Mouse (Mus musculus): ENCODE data around the gene Fam98a. TPM values are rescaled to one million over a fixed set of nuclear protein-coding genes. Genes with fewer than 3 reads are reported as not detected.

Gene Fam98a
- 10 to 100 TPM; 10.5 to 13.6 (median 12.5) TPM for polyA plus RNA-seq (2017; shearing (Covaris generic))

DNA sequence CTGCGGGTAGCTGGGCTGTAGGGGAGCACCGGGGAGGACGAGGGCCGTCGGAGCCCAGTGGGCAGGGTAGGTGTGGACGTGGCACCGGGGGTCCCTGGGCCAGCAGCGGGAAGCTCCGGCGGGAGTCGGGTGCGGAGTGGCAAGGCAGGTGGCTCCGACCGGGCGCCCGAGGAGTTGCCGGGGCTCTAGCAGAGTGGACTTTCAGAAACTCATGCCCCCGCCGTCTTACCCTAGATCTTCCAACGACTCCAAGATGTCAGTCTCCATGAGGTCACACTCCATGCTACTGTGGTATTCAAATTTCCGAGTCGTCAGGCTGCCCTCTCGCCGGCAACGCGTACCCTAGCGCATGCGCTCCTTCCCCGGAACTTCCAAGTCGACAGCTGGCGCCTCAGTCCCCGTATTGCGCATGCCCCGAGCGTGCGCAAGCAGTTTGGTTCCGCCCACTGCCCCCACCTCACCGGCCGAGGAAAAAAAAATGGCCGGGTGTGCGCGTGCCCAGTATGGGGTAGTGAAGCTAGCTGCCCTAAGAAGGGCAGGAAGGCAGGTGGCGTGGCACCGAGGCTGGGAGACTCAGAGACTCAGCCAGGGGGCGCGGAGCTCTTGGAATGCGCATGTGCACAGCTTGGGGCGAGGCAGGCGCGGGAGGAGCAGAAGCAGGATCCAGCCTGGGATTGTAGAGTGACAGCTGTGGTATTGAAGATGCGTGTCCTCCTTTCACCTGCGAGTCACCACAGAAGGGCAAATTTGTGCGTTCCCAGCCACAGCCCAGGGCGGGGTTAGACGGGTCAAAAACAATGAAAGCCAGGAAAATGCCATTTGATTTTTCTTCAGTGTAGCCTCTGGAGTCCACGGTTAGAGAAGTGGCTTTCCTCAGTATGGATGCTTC is at the start of gene Fam98a:
Fam98a (minus strand) TSS at position 435 of the 889 bp plus-strand sequence.
- peak; percentile 93 for ATAC-seq

DNA sequence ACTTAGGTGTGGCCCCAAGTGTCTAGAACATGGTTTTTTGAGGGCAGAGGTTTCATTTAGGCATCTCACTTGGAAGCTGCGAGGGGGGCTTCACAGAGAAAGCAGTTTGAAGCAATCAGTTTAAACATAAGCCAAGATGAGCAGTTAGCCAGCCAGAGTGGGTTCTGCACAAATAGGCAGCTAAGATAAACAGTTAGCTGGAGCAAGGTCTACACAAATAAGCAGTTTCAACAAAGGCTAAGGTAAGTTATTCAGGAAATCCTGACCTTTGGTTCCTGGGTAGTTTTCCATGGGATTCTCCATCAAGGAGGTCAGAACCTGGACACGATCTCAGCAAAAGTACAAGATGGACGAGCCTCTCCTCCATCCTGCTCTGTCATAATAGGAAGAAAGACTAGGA is 46.9 kb upstream of the Fam98a start:
- ATAC-seq: no peak

DNA sequence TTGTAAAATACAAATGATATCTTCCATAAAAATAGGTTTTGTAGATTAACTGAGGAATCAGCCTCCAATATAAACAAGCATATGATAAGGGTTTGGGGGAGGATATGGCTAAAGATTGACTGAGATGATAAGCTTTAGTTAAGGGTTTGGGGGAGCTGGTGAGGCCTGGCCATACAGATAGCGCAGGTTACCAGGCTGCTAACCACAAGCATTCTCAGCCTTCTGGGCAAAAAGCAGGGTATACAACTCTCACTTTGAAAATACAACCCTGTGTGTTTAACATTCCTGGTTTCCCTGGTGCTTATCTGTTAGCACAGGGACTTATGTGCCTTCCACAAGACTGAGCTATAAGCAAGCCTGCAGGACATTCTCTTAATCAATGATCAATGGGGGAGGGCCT is 31.0 kb upstream of the Fam98a start:
- no peak for ATAC-seq

DNA sequence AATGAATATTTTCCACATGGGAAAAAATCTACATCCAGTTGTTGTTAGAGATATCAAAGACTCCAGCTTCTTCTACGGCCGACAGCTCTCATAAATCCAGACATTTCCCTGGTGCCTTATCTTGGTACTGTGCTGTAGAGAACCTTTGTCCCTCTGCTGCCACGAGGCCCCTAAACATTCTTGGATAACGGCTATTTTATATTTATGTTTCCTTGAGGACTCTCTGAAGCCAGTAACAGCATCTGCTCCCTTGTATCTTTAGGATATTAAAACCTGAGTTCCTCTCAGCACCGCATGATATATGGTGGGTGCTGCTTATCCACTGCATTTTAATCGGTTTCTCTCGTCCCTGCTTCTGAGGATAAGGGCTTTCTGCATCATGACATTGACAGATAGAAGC is 23.9 kb upstream of the Fam98a start:
- ATAC-seq: no peak

DNA sequence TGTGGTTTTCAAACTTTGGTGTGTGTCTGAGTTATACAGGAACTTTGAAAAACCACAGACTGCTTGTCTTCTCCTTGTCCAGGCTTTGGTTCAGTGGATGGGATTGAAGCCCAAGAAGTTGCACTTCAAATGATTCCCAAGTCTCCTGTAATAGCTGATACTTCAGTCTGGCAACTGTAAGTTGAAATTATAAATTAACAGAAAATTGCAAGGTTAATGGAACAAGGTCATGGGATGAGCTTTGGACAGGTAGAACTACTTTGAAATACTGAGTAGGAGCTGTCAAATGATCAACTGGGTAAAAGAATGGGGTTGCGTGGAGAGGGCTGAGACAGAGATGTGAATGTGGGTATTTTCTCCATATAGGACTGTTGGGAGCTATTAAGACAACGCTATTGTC is 6.3 kb upstream of the Fam98a start:
- no peak for ATAC-seq

DNA sequence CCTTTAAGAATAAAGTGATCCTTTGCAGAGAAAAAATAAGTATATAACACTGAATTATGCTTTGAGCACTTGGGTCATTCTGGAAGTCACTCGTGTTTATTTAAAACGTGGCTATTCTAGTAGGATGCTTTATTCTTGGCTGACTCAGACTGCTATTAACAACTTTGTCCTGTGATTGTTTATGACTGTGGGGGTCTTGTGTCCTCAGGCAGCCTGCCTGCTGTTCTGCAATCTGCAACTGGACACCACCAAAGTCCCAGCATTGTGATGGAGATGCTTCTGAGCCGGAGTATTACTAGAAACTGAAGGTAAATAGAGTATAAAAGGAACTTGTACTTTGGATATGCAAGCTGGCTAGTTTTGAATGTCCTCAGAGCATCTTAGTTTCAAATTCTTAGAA is 5.3 kb upstream of the Fam98a start:
- no peak for ATAC-seq

DNA sequence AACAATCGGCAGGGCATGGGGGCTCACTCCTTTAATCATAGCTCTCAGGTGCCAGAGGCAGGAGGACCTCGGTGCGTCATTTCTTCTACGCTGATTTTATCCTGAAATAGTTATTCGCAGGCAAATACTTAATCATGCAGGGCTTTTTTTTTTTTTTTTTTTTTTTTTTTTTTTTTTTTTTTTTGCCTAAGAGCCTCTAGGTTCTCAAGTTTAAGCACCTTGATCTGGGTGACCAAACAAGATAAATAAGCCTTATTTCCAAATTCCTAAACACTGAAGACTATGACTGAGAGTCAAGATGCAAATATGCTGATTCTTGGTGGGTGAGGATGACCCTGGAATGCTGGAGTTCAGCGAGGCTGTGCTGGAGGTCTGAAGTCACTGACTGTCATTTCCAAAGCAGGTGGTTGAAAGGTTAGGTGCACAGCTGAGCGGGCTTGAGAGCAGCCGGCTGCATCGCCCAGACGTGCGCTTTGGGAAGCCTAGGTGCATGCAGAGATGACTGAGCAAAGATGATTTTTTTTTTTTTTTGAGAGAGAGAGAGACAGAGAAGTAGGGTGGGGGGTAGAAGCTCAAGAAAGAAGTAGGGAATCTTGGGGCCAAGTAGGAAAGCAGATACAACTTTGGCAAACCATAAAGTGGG is 854 bp downstream of the Fam98a start:
- no peak for ATAC-seq

DNA sequence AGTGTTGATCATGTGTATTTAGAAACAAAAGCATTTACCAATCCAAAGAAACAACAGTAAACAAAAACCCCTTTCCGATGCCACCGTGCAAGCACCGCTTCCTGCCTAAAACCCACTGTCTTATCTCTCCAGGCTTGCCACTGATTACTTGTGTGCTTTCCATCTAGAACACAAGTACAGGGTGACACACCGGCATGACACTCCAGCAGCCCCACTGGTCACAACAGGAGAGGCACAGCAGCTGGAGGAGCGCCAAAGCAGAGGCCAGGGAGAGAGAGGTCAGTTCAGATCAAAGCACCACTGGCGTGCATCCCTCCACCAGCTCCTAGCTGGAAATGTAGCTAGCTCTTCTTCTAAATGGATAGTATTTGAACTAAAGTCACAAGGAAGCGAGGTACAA is 7.5 kb downstream of the Fam98a start:
- ATAC-seq: no peak

DNA sequence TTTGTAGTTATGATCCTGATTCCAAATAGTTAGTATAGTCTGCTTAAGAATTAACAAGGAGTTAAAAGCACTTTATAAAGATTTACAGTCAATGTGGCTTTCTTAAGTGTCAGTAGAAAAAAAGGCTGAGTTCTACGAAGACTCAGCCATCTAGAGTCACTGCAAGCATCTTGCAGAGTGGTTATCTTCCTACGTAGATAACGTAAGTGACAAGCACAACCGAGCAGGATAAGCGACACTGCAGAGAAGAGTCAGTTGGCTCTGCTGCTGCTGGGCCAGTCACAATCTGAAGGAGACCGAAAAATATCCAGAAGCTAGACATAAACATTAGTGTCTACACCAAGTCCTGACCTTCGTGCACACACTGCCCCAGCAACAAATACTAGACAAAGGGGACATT is 8.3 kb downstream of the Fam98a start:
- ATAC-seq: no peak

DNA sequence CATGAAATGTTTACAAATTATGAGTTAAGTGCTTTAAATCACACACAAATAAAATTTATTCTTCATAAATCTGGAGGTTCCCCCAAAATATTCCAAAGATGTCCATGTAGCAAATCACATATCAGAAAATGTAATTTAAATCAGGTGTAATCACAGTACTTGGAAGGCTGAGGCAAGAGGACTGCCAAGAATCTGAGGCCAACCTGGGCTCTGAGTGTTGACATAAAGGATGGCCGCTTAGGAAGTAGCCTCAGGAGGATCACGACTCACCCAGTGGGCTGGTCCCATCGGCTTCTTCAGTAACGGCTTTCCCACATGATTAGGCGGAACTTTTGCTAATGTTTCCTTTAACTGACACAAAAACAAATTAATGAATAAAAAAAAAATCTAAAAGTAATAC is 11.9 kb downstream of the Fam98a start:
- ATAC-seq: no peak

DNA sequence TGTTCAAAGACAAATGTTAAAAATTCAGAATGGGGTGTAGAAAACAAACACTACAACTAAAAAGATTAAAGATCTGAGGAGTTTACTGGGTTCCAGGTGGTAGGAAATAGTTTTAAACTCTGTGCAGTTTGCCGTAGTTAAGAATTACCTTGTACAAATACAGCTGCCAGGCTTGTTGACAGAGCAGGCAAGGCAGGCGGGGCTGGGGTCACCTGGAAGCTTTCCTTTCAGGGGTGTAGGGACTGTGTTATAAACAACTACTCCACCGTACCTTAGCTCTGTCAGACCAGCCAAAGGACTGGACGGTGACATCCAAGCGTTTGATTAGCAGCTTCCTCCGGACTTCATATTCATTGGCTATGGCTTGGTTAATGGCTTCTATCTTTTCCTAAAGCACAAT is 12.6 kb downstream of the Fam98a start:
- ATAC-seq: no peak

DNA sequence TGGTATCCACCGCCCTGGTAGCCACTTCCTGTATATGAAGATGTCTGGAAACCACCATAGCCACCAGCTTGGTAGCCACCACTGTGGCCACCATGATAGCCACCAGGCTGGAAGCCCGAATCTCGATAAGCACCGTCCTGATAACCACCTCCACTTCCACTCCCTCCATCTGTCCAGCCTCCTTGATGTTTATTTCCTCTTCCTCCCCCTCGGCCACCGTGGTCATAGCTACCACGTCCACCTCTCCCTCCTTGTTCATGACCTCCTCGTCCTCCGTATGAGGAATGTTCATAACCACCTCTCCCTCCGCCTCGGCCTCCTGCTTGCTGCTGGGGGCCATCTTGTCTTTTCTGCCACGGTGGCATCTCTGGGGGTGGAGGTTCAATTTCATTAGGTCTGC is 13.3 kb downstream of the Fam98a start:
- no peak for ATAC-seq

DNA sequence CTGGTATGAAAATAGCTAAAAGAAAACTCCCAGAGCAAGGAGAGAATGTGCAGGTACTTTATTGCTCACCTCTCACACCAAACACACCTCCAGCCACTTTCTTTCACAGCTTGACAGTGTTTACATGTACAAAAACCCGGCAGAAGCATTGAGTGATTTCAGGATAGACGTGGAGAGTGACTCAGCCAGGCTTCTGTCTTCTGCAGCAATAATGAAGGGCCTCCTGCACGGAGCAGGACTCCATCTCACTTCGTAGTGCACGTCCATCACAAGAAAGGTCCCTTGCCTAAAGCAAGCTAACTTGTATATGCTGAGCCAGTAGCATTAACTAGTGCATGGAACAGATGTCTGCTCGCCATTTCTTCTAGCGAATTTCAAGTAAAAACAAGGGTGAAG is 14.7 kb downstream of the Fam98a start:
- no peak for ATAC-seq

DNA sequence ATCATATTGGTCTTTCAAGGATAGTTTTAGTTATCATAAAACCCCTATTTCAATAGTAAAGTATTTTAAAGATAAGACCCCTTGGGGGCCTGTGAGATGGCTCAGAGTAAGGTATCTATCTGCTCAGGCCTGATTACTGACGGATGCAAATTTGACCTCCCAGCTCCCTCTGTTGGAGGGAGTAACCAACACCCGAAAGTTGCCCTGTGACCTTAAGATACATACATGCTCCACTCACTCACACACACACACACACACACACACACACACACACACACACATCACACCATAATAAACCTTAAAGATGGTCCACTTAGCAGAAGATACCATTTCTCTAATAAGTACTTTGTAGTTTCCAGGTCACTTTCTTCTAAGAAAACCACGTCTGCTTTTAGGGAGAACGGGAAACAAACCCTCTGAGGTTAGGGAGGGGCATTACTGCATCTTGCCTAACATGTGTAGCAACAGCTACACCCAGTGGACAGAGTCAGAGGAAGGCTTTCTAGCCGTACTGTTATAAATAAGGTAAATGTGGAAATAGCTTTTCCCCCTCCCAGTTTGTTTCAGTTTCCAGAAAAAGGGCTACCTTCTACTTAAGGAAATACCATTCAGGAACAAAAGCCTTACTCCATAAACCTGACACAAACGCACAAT is 15.2 kb downstream of the Fam98a start:
- no peak for ATAC-seq

DNA sequence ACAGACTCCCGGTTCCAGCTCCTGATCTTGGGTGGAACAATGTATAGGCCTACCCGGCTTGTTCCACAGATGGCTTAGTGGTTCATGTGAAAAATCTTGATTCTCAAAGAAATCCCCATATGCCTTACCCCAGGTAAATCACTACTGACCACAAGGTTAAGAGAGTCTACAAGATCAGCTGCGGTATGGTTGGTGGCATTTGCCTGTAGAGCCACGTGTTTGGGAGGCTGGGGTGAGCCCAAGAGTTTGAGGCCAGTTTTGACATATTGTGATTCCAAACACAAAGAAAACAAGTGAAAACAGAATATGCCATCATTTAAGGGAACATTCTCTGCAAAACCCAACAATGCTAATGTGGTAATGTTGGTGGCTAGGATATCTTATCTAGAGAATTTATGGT is 16.1 kb downstream of the Fam98a start:
- ATAC-seq: no peak

DNA sequence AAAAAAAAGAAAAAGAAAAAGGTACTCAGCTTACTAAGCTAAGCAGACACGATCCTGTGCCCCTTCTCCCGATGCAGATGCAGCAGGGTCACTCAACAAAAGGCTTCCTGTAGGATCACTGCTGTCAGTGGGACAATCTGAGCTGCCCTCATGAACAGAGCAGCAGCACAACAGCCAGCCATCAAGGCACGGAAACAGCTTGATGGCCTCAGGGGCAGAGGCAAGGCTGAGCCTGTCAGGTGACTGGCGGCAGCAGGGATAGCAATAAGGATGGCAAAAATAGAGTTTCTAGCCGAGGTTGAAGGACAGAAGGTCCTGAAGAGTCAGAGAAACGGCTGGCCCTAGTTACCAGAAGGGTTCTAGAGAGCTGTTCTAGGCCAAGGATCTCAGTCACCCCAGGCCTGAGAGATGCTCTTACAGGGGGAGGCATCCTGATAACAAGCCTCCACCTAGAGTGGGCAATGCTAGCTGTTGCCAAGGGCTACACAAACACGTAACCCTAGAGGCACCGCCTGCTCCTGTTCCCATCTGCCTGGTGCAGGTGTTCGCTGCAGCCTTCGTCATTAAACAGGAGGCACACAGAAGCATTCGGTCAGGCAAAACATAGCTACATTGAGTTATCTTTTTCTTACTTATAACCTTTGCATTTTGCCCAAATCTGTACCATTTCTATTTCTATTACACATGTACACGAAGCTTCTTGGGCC is 17.3 kb downstream of the Fam98a start:
- ATAC-seq: no peak

DNA sequence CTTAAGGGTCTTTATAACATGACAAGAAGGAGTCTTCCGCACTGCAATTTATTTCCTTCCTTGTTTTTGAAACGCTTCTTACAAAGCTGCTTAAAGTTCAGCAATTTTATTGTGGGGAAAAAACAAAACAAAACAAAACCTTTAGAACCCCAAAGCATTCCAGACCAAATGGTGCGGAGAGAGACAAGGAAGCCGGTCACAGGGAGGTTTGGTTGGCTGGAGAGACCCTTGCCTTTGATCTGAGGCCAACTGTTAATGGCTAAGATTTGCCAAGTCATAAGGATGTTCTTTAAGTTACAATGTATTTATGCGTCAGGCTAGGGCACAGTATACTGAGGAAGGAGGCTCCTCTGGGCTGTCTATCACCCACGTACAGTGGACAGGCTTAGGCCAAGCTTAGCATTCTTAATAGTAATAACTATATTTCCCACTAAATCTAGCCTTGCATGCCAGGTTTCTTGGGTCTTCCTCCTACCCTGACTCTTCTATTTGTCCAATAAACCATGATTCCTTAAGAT is 19.2 kb downstream of the Fam98a start:
- ATAC-seq: no peak

DNA sequence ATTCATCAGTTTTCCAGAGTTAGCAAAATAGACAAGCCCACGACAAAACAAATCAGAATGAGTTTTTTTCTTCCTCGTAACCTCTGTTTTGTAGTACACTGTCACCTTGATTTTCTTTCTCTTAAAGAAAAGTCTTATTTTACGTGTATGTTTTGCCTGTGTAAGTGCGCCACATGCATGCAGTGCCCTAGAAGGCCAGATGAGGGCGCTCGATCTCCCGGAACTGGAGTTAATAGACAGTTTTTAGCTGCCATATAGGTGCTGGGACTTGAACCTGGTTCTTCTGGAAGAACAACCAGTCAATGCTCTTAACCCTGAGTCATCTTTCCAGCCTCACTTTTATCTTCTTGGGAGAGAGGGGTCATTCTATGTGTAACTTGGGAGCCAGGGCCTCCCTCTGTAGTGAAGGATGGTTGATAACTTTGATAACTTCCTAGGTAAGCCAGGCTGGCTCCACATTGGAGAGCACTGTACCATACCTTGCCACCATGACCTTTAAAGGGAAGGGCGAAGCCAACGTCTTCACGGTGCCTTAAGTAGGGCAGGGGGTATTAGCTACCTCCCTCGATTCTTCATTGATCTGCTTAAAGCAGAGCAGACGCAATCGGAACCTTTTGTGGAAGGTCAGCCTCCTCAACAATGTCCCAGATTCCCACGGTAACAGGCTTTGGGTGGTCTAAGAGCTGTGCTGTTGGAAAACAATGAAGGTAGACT is 22.4 kb downstream of the Fam98a start:
- no peak for ATAC-seq

DNA sequence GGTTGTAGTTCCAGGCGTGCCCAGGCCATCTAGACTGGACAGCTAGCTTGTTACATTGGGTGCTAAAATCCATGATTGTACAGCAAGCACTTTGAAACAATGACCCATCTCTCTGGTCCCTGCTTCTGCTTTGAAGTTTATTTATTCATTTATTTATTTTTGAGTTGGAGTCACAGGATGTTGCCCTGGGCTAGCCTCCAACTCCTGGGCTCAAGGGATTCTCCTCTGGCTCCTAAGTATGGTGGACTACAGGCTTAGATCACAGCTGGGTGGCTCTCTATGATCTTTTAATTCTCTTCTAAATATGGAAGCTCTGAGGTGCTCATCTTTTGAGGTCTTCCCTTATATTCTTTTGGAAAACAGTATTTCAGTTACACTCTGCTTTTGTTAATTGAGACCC is 25.3 kb downstream of the Fam98a start:
- no peak for ATAC-seq

DNA sequence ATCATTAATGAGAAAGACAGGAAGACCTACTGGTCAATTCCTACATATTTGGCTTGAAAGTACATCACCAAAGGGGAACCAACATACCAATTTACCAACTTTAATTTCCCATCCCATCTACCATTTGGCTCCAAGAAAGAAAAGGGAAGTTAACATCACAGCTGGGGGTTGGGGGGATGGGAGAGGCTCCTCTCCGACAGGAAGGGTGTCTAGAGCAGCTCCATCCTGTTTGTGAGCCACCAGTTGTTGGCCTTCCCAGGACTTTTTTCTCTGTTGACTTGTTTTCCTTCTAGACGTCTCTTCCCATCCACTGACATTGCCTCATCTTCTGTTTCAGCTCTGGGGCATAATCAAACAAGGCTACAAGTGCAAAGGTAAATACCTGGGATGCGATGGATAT is 27.9 kb downstream of the Fam98a start:
- no peak for ATAC-seq

DNA sequence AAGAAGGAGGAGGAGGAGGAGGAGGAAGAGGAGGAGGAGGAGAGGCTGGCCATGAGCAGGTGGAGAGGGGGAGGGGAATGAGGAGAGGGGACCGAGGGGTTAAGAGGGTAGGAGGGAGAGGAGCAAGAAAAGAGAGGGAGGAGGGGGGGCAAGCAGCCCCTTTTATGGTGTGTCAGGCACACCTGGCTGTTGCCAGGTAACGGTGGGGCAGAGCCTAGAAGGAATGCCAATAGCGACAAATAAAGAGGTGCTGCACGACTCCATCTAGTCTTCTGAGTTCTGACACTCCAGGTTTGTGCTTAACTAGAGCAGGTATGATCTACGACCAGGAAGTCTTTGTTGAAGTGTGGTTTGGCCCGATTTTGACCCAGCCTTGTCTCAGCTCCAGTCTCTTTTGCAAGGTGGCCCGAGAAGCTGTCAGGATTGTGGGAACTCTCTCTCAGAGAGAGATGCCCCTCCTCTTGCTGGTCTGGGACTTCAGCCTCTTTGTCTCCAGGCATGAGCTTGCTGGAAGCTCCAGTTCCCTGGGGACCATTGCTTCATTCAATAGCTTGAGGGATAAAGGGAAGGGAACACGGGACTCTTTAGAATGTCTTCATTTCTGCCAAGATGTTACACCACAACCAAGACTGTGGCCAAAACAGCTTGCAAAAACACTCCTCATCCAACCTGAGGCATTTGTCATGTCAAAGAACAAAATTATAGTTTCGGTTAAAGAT is 29.2 kb downstream of the Fam98a start:
- ATAC-seq: no peak

All from inflammation-experienced regulatory T-cells, adult 6 months (primary cell).